Mouse (Mus musculus) hindbrain, postnatal 0 days (tissue): ENCODE data around the gene Gla. TPM values are rescaled to one million over a fixed set of nuclear protein-coding genes. Genes with fewer than 3 reads are reported as not detected.
A peak's percentile ranks its signal among the peaks of the same experiment; 100 is the strongest.
"Not testable (repeated sequence)": the region's sequence is repeated elsewhere in the genome, so short reads cannot be mapped to it uniquely, and the experiment has no call there.

Experiments
- ATAC-seq: fragments of 200-750 bp; cut with Nextera tagmentation; 2 replicates; pipeline ENCODE4 v1.8.0; 2017; ENCODE audit warnings: mild to moderate bottlenecking, moderate TSS enrichment, moderate library complexity
- DNase-seq: peaks from one replicate; pipeline ENCODE4 v3.0.0-alpha.2; 2015; ENCODE audit warnings: low spot score
- H3K27ac ChIP-seq: fragments of 300-500 bp; sonication (generic); 2 replicates; pipeline ENCODE4 v1.5.1; 2014; ENCODE audit warnings: mild to moderate bottlenecking
- H3K27me3 ChIP-seq: fragments of 300-500 bp; sonication (generic); 2 replicates; pipeline ENCODE4 v1.6.1; 2014; ENCODE audit warnings: low read length, mixed read lengths; ENCODE audit not compliant: insufficient read depth
- H3K36me3 ChIP-seq: fragments of 300-500 bp; sonication (generic); 2 replicates; pipeline ENCODE4 v1.6.1; 2014; ENCODE audit warnings: low read length, mixed read lengths; ENCODE audit not compliant: insufficient read depth
- H3K4me1 ChIP-seq: fragments of 300-500 bp; sonication (generic); 2 replicates; pipeline ENCODE4 v1.6.1; 2014; ENCODE audit warnings: antibody characterized with exemption, low read length, mixed read lengths; ENCODE audit not compliant: insufficient read depth
- H3K4me2 ChIP-seq: fragments of 300-500 bp; sonication (generic); 2 replicates; pipeline ENCODE4 v1.6.1; 2014; ENCODE audit warnings: low read depth, mild to moderate bottlenecking, low read length, moderate library complexity, mixed read lengths
- H3K4me3 ChIP-seq: fragments of 300-500 bp; sonication (generic); 2 replicates; pipeline ENCODE4 v1.5.1; 2014; ENCODE audit warnings: low read length
- H3K9ac ChIP-seq: fragments of 300-500 bp; sonication (generic); replicated peaks from 2 replicates; pipeline ENCODE4 v1.6.1; 2014; ENCODE audit warnings: mild to moderate bottlenecking, low read length, moderate library complexity, mixed read lengths
- H3K9me3 ChIP-seq: fragments of 300-500 bp; sonication (generic); 2 replicates; pipeline ENCODE4 v1.6.1; 2016; ENCODE audit warnings: low read length, mixed read lengths
- CTCF ChIP-seq: IDR thresholded peaks from 2 replicates; pipeline ENCODE4 v1.5.1; 2016; ENCODE audit warnings: antibody characterized with exemption, control low read depth, low read depth
- WGBS: fragments of 180-500 bp; shearing (Covaris S2); extraction: QIAGEN DNeasy Blood & Tissue Kit; methylation state at CpG from one replicate; pipeline ENCODE4 v1.1.7; 2014; 5-methylcytosine and 5-hydroxymethylcytosine counted together
- polyA plus RNA-seq: library from polyadenylated mRNA; unstranded; fragments of >200 nt; fragmentation: Nextera tagmentation; extraction: Ambion mirVana; gene quantifications from 2 replicates; pipeline ENCODE4 v1.2.1, GENCODE M21; 2015
- total RNA-seq: library from RNA; depleted of rRNA; stranded (reverse); fragments of >200 nt; gene quantifications from 2 replicates; pipeline ENCODE4 v1.2.3, GENCODE M21; 2014; rRNA removed

Gene Gla
- total and polyA plus RNA-seq, 2 experiments from 2014 or later: 3.9 to 4.8 TPM

- ATAC-seq (0 out of 2 replicates have a peak, but pooled peaks have one; percentile 51), DNase-seq (peak; percentile 78)
- no peaks in the 10 kb centered on the region for H3K9me3 ChIP-seq
- H3K27ac ChIP-seq: no peak overlapping the region
- no peaks in the 10 kb centered on the region for H3K4me1 ChIP-seq
- H3K36me3 ChIP-seq: no peaks in the 10 kb centered on the region
- H3K4me3 ChIP-seq: no peak overlapping the region
- TF ChIP-seq CTCF: peak; percentile 65
- H3K27me3 ChIP-seq: no peaks in the 10 kb centered on the region
- H3K4me2 ChIP-seq: no peak overlapping the region
- 16% methylated on average over 5 of the region's 5 CpGs for WGBS
- H3K9ac ChIP-seq: no peak overlapping the region
Observed at GRCm38 (mm10) chrX:134550903-134551302, 50.0 kb downstream of the Gla start.

- Histone ChIP-seq H3K27me3 (no peaks in the 10 kb centered on the region), H3K36me3 (no peaks in the 10 kb centered on the region), H3K4me2 (no peak overlapping the region), H3K4me1 (no peaks in the 10 kb centered on the region), H3K9ac (no peak overlapping the region), H3K4me3 (no peak overlapping the region), H3K9me3 (no peaks in the 10 kb centered on the region), H3K27ac (no peak overlapping the region)
- TF ChIP-seq CTCF: no peak
- ATAC-seq (no peak), DNase-seq (no peak)
- 90% methylated on average over 4 of the region's 4 CpGs for WGBS
Observed at GRCm38 (mm10) chrX:134547330-134547729, 53.6 kb downstream of the Gla start.

GRCm38 (mm10) chrX:134541955-134542308 lies 59.0 kb downstream of the Gla start:
- ATAC-seq (no peak), DNase-seq (no peak)
- H3K4me2 ChIP-seq: peak overlapping the region; percentile 65
- H3K9ac ChIP-seq: peak overlapping the region; percentile 53; the same call in 1 of the 2 replicates
- H3K4me1 ChIP-seq: no peaks in the 10 kb centered on the region
- no peaks in the 10 kb centered on the region for H3K27me3 ChIP-seq
- 33% methylated on average over 6 of the region's 6 CpGs for WGBS
- peak overlapping the region; percentile 49 for H3K4me3 ChIP-seq
- H3K27ac ChIP-seq: peak overlapping the region; percentile 73
- no peak for TF ChIP-seq CTCF
- H3K36me3 ChIP-seq: no peaks in the 10 kb centered on the region
- H3K9me3 ChIP-seq: no peaks in the 10 kb centered on the region

GRCm38 (mm10) chrX:134541145-134541954 lies 59.6 kb downstream of the Gla start, which contains the start of gene Timm8a1:
TSS of gene Timm8a1 (minus strand) at chrX:134541865.
- Histone ChIP-seq H3K27me3 (no peaks in the 10 kb centered on the region), H3K4me2 (peak within 1 kb of the TSS; percentile 65), H3K4me1 (no peaks in the 10 kb centered on the region), H3K4me3 (peak within 1 kb of the TSS; percentile 49), H3K36me3 (no peaks in the 10 kb centered on the region), H3K9ac (peak within 1 kb of the TSS; percentile 53), H3K9me3 (no peaks in the 10 kb centered on the region), H3K27ac (peak within 1 kb of the TSS; percentile 73)
- no peak for TF ChIP-seq CTCF
- DNase-seq (peak; percentile 63), ATAC-seq (peak; percentile 94)
- 34% methylated on average over 37 of the region's 61 CpGs for WGBS

GRCm38 (mm10) chrX:134540414-134541135 lies 60.4 kb downstream of the Gla start:
- TF ChIP-seq CTCF: peak; percentile 7; the same call in 1 of the 2 replicates
- ATAC-seq: no peak
- Histone ChIP-seq H3K4me2 (peak overlapping the region; percentile 65), H3K36me3 (no peaks in the 10 kb centered on the region), H3K27me3 (no peaks in the 10 kb centered on the region), H3K4me1 (no peaks in the 10 kb centered on the region), H3K4me3 (peak overlapping the region; percentile 49), H3K9me3 (no peaks in the 10 kb centered on the region), H3K9ac (peak overlapping the region; percentile 53), H3K27ac (peak overlapping the region; percentile 20; the same call in 1 of the 2 replicates)
- WGBS: 33% methylated on average over 12 of the region's 12 CpGs
- DNase-seq: peak; percentile 16

- TF ChIP-seq CTCF: peak; percentile 20
- not testable (repeated sequence) for H3K9ac ChIP-seq, H3K4me1 ChIP-seq, DNase-seq, H3K27ac ChIP-seq, H3K4me3 ChIP-seq, H3K36me3 ChIP-seq, ATAC-seq, H3K27me3 ChIP-seq, H3K9me3 ChIP-seq
- 83% methylated on average over 10 of the region's 10 CpGs for WGBS
- 0 out of 2 replicates have a peak overlapping the region, but pooled peaks have one; percentile 65 for H3K4me2 ChIP-seq
Observed at GRCm38 (mm10) chrX:134539795-134540194, 61.1 kb downstream of the Gla start.

Other genes starting within 250 kb of the Gla start
- 31.5 and 32.8 TPM in 2 replicates for gene Drp2, start 196.6 kb downstream of the Gla start, total RNA-seq
- 7.3 and 7.9 TPM in 2 replicates for gene Drp2, start 196.6 kb downstream of the Gla start, polyA plus RNA-seq
- gene Taf7l, start 124.6 kb downstream of the Gla start, total RNA-seq: not detected in 2 replicates
- gene Taf7l, start 124.6 kb downstream of the Gla start, polyA plus RNA-seq: 0.25 and 0.47 TPM in 2 replicates
- gene Timm8a1, start 59.3 kb downstream of the Gla start, total RNA-seq: 6.8 and 7.6 TPM in 2 replicates
- 47.0 and 48.2 TPM in 2 replicates for gene Timm8a1, start 59.3 kb downstream of the Gla start, polyA plus RNA-seq
- 0.18 and 0.89 TPM in 2 replicates for gene Btk, start 17.6 kb downstream of the Gla start, total RNA-seq
- gene Btk, start 17.6 kb downstream of the Gla start, polyA plus RNA-seq: 0.44 and 0.76 TPM in 2 replicates
- 166 and 269 TPM in 2 replicates for gene Rpl36a, start 15.5 kb downstream of the Gla start, total RNA-seq
- 202 and 203 TPM in 2 replicates for gene Rpl36a, start 15.5 kb downstream of the Gla start, polyA plus RNA-seq
- 35.9 and 39.5 TPM in 2 replicates for gene Hnrnph2, start 54 bp upstream of the Gla start, total RNA-seq
- 131 and 134 TPM in 2 replicates for gene Hnrnph2, start 54 bp upstream of the Gla start, polyA plus RNA-seq
- 12.8 and 12.9 TPM in 2 replicates for gene Armcx4, start 85.4 kb upstream of the Gla start, total RNA-seq
- gene Armcx4, start 85.4 kb upstream of the Gla start, polyA plus RNA-seq: 5.6 and 6.0 TPM in 2 replicates
- gene Armcx1, start 116.8 kb upstream of the Gla start, total RNA-seq: 29.9 and 36.0 TPM in 2 replicates
- 67.1 and 72.7 TPM in 2 replicates for gene Armcx1, start 116.8 kb upstream of the Gla start, polyA plus RNA-seq
- 21.9 and 26.9 TPM in 2 replicates for gene Armcx6, start 150.3 kb upstream of the Gla start, total RNA-seq
- gene Armcx6, start 150.3 kb upstream of the Gla start, polyA plus RNA-seq: 47.4 and 47.5 TPM in 2 replicates
- gene Armcx3, start 155.5 kb upstream of the Gla start, total RNA-seq: 43.5 and 51.3 TPM in 2 replicates
- gene Armcx3, start 155.5 kb upstream of the Gla start, polyA plus RNA-seq: 91.7 and 93.4 TPM in 2 replicates
- gene Armcx2, start 208.1 kb upstream of the Gla start, total RNA-seq: 102 and 107 TPM in 2 replicates
- 74.6 and 77.7 TPM in 2 replicates for gene Armcx2, start 208.1 kb upstream of the Gla start, polyA plus RNA-seq